Mouse (Mus musculus) testis, adult 10 weeks (tissue): Measurements from ENCODE around the gene Snd1. TPM values are rescaled to one million over a fixed set of nuclear protein-coding genes. Genes with fewer than 3 reads are reported as not detected.

Source experiments
- polyA plus RNA-seq: library from polyadenylated mRNA; stranded (reverse); fragments of 350-450 nt; fragmentation: Illumina TruSeq; extraction: RNeasy Lipid Tissue Mini Kit (QIAGEN cat#74804); gene quantifications from one replicate; pipeline ENCODE4 v1.2.3, GENCODE M21; 2014; ENCODE audit warnings: low read depth, low replicate concordance

Gene Snd1
- polyA plus RNA-seq, result 2.1 TPM

GRCm38 (mm10) chr6:28474839-28475238 lies at the start of gene Snd1:
Gene Snd1, plus strand, starts transcription at chr6:28475139.

DNA sequence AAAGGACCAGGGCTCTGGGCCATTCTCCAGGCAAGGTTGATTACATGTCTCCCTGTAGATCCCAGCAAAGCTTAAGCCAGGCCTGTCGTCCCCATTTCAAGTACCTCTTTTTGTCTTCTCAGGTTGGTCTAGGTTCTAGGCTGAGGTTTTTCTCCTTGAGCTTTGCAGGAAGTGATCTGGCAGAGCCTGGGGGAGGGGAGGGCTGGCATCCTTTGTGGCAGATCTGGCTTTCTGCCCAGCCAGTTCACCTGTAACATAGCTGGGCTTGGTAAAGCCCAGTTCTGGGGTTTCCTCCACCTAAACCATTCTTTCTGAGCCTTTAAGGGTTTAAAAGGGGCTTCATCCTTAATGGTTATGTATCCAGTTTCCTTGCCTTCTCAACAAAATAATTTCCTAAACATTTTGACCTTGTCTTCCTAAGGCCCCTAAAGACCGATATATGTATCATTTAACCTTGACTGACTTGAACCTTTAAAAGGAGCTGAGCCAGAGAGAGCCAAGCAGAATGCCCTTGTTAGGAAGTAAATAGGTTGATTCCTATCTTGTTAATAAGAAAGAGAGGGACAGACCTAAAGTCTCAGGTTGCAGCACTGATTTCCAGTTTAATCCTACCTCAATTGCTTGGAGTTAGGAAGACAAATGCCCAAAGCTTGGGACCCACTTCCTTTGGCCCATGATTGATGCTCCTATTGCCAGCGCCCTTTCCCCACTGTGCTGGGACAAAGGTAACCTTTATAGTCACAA lies 47.7 kb upstream of the Snd1 start, which contains the start of gene Fscn3:
Gene Fscn3, plus strand, starts transcription at position 694 of the 744 bp plus-strand sequence.

DNA sequence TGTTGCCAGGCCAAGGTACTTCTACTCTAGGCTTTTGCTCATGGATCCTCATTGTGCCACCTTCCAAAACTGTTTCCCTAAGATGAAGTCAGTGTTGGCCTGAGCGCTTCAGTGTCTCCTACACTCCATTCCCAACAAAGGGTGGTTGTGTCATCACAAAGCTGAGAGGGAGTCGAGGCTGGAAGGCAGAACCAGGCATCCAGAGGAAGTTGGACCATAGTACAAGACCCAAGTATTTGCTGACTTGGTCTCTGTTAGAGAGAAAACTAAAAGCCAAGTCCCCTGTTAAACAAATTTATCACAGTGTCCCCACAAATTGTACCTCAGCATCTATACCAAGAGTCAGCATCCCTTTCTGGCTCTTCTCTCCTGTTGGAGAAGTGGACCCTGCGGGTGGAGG lies 46.6 kb upstream of the Snd1 start, which contains the start of gene Gcc1:
Gene Gcc1, minus strand, starts transcription at position 101 of the 400 bp plus-strand sequence.

GRCm38 (mm10) chr6:28449253-28449652 lies 25.7 kb upstream of the Snd1 start, which contains the start of gene Pax4:
Gene Pax4, minus strand, starts transcription at chr6:28449353.

DNA sequence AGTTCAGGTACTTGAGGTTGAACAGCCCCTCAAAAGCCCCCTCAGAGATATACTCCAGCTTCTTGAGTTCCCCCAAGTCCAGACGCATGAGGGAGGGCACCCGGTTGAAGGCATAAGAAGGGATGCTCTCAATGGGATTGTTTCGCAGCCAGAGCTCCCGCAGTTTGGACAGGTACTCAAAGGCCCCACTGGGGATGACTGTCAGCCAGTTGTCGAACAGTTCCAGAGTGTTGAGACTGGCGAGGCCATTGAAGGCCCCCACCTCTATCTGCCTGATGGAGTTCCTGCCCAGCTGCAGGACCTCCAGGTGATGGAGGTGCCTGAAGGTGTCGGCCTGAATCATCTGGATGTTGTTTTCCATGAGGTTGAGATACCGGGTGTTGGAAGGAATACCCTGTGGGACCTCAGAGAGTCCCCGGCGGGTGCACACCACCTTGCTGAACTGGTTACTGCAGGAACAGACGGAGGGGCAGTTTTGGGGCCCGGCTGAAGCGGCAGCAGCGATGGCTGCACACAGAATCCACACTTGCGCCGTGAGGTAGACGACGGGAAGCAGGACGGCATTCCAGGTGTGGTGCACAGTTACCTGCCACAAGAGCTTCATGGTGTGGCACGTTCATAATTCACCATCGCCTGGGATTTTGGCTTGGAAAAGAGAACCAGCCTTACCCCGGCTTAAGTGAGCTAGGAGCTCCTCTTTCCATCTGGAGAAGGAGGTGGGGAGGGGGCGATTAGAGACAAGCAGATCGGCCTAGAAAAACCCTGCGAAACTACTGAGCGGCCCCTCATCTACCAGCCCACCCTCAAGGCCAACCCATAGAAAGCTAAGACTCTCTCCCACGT lies 356.3 kb downstream of the Snd1 start, which contains the start of gene Lrrc4:
Gene Lrrc4, minus strand, starts transcription at position 737 of the 843 bp plus-strand sequence.

Other genes with a start within 250 kb of the Snd1 start
- gene Zfp800, start 77.1 kb upstream of the Snd1 start, polyA plus RNA-seq, result 103 TPM
- 12.0 TPM for gene Arf5, start 51.6 kb upstream of the Snd1 start, polyA plus RNA-seq
- 23.6 TPM for gene Fscn3, start 47.4 kb upstream of the Snd1 start, polyA plus RNA-seq
- gene Gcc1, start 46.7 kb upstream of the Snd1 start, polyA plus RNA-seq, result 4.7 TPM
- not detected for gene Pax4, start 25.8 kb upstream of the Snd1 start, polyA plus RNA-seq